Mouse (Mus musculus) cortical plate, adult 2 months (tissue): ENCODE data around the gene Stk11.

ENCODE experiments used
- CTCF ChIP-seq: fragments of 200-500 bp; IDR thresholded peaks from 2 replicates; pipeline ENCODE4 v1.5.1; 2011; ENCODE audit warnings: mild to moderate bottlenecking, control low read depth, low read length; ENCODE audit not compliant: insufficient read depth; ENCODE audit errors: extremely low read depth
- POLR2A ChIP-seq: fragments of 200-500 bp; IDR thresholded peaks from 2 replicates; pipeline ENCODE4 v1.6.1; 2011; ENCODE audit warnings: mild to moderate bottlenecking, low read length, control low read depth; ENCODE audit not compliant: insufficient read depth; ENCODE audit errors: extremely low read depth

DNA sequence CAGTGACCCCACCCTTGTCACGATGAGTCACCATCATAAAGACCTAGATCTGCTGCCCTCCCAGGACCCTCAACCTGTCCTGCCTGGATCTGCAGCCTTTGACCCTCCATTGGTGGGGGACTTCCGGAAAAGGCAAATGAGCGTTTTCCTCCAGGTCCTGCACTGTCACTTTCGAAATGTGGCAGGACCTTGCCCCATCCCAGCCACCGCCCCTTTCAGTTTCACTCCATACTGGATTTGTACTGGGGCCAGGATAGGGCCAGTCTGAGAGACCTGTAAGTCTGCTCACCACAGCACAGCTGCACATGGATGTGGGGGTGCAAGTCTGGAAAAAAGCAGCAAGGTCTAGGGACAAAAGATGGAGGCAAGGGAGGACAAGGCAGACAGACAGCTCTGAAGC, 17.0 kb upstream of the Stk11 start:
- TF ChIP-seq CTCF: no peak
- TF ChIP-seq POLR2A: no peak
